Mouse (Mus musculus) stomach, postnatal 0 days (tissue): ENCODE measurements at regions not wholly inside any gene's neighbourhood (a gene's known extent, or its start where the extent isn't known, plus 50 kb on each side); places are given as distances from the start of the nearest gene placed in this dataset.

Experiments
- CTCF ChIP-seq: IDR thresholded peaks from 2 replicates; pipeline ENCODE4 v1.5.1; 2016; ENCODE audit warnings: antibody characterized with exemption, low read depth, mild to moderate bottlenecking, moderate library complexity
- EP300 ChIP-seq: optimal IDR thresholded peaks from 2 replicates; pipeline ENCODE3; 2016; ENCODE audit warnings: antibody characterized with exemption

DNA sequence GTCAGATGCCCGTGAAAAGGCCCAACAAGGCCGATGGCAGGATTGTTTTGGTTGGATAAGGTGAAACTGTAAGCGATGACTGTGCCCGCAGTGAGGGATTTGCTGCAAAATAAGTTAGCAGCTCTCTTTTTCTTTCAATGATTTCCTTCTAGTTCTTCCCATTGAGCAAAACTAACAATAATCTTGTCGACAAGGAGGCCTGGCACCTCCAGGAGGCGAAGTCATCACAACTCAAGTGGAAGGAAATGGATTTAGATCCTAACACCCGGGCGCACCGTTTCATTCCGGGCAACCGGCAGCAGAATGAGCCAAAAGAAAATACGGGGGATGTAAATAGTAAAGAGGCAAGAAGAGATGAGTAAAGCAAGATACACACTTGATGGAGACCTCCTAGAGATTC, 214.3 kb downstream of the Btg1 start:
- TF ChIP-seq CTCF, result no peak
- no peak for TF ChIP-seq EP300
